Mouse (Mus musculus): ENCODE measurements around the gene Ppm1h. TPM values are rescaled to one million over a fixed set of nuclear protein-coding genes. Genes with fewer than 3 reads are reported as not detected.
"Not testable (repeated sequence)": the region's sequence is repeated elsewhere in the genome, so short reads cannot be mapped to it uniquely, and the experiment has no call there.

Gene Ppm1h
- polyA plus RNA-seq, 1 experiment from 2014 or later, result 5.9 TPM

- H3K4me3 ChIP-seq (ENCODE audit: low read depth, low read length), result no peak overlapping the region
- no peak overlapping the region for H3K27ac ChIP-seq (ENCODE audit: low read depth, low read length)
- DNase-seq (ENCODE audit: low spot score, missing footprints), result no peak
- no peak overlapping the region for H3K4me2 ChIP-seq
- H3K27me3 ChIP-seq (ENCODE audit: control insufficient read depth, insufficient read depth, low read length), result no peaks in the 10 kb centered on the region
- ATAC-seq (ENCODE audit: low FRiP score), result no peak
- no peaks in the 10 kb centered on the region for H3K4me1 ChIP-seq (ENCODE audit: control insufficient read depth, insufficient read depth, low read length)
- no peaks in the 10 kb centered on the region for H3K9me3 ChIP-seq (ENCODE audit: control insufficient read depth, low read length)
- H3K36me3 ChIP-seq (ENCODE audit: control insufficient read depth, insufficient read depth, low read length), result no peaks in the 10 kb centered on the region
- no peak overlapping the region for H3K9ac ChIP-seq (ENCODE audit: low read length)
- 94% methylated on average over 5 of the region's 5 CpGs for WGBS
These were observed 240.2 kb downstream of the Ppm1h start for GRCm38 (mm10) chr10:122918754-122919153.

GRCm38 (mm10) chr10:122919416-122919815, 240.9 kb downstream of the Ppm1h start:
- Histone ChIP-seq H3K4me3 (ENCODE audit: low read depth, low read length) (no peak overlapping the region), H3K4me2 (no peak overlapping the region), H3K27ac (ENCODE audit: low read depth, low read length) (no peak overlapping the region), H3K27me3 (ENCODE audit: control insufficient read depth, insufficient read depth, low read length) (no peaks in the 10 kb centered on the region), H3K9me3 (ENCODE audit: control insufficient read depth, low read length) (no peaks in the 10 kb centered on the region), H3K4me1 (ENCODE audit: control insufficient read depth, insufficient read depth, low read length) (no peaks in the 10 kb centered on the region), H3K9ac (ENCODE audit: low read length) (no peak overlapping the region), H3K36me3 (ENCODE audit: control insufficient read depth, insufficient read depth, low read length) (no peaks in the 10 kb centered on the region)
- 91% methylated on average over 2 of the region's 2 CpGs for WGBS
- DNase-seq (ENCODE audit: low spot score, missing footprints) (no peak), ATAC-seq (ENCODE audit: low FRiP score) (no peak)

GRCm38 (mm10) chr10:122920218-122920795, 241.7 kb downstream of the Ppm1h start:
- Histone ChIP-seq H3K27ac (ENCODE audit: low read depth, low read length) (no peak overlapping the region), H3K9me3 (ENCODE audit: control insufficient read depth, low read length) (no peaks in the 10 kb centered on the region), H3K4me3 (ENCODE audit: low read depth, low read length) (no peak overlapping the region), H3K4me2 (no peak overlapping the region), H3K9ac (ENCODE audit: low read length) (no peak overlapping the region), H3K36me3 (ENCODE audit: control insufficient read depth, insufficient read depth, low read length) (no peaks in the 10 kb centered on the region), H3K4me1 (ENCODE audit: control insufficient read depth, insufficient read depth, low read length) (no peaks in the 10 kb centered on the region), H3K27me3 (ENCODE audit: control insufficient read depth, insufficient read depth, low read length) (no peaks in the 10 kb centered on the region)
- ATAC-seq (ENCODE audit: low FRiP score), result no peak
- DNase-seq (ENCODE audit: low spot score, missing footprints), result no peak
- WGBS, result 94% methylated on average over 11 of the region's 11 CpGs

- WGBS, result 41% methylated on average over 7 of the region's 7 CpGs
- H3K9me3 ChIP-seq (ENCODE audit: control insufficient read depth, low read length), result no peaks in the 10 kb centered on the region
- DNase-seq (ENCODE audit: low spot score, missing footprints) (no peak), ATAC-seq (ENCODE audit: low FRiP score) (peak; percentile 59)
- H3K4me2 ChIP-seq, result no peak overlapping the region
- H3K27ac ChIP-seq (ENCODE audit: low read depth, low read length), result no peak overlapping the region
- no peaks in the 10 kb centered on the region for H3K4me1 ChIP-seq (ENCODE audit: control insufficient read depth, insufficient read depth, low read length)
- no peaks in the 10 kb centered on the region for H3K36me3 ChIP-seq (ENCODE audit: control insufficient read depth, insufficient read depth, low read length)
- H3K4me3 ChIP-seq (ENCODE audit: low read depth, low read length), result no peak overlapping the region
- H3K9ac ChIP-seq (ENCODE audit: low read length), result no peak overlapping the region
- no peaks in the 10 kb centered on the region for H3K27me3 ChIP-seq (ENCODE audit: control insufficient read depth, insufficient read depth, low read length)
These were observed 243.7 kb downstream of the Ppm1h start for GRCm38 (mm10) chr10:122922226-122922625.

- WGBS, result 85% methylated on average over 5 of the region's 5 CpGs
- DNase-seq (ENCODE audit: low spot score, missing footprints); H3K36me3 ChIP-seq (ENCODE audit: control insufficient read depth, insufficient read depth, low read length); H3K27ac ChIP-seq (ENCODE audit: low read depth, low read length); ATAC-seq (ENCODE audit: low FRiP score); H3K9me3 ChIP-seq (ENCODE audit: control insufficient read depth, low read length); H3K4me2 ChIP-seq; H3K4me1 ChIP-seq (ENCODE audit: control insufficient read depth, insufficient read depth, low read length); H3K4me3 ChIP-seq (ENCODE audit: low read depth, low read length); H3K9ac ChIP-seq (ENCODE audit: low read length); H3K27me3 ChIP-seq (ENCODE audit: control insufficient read depth, insufficient read depth, low read length): not testable (repeated sequence)
These were observed 246.0 kb downstream of the Ppm1h start for GRCm38 (mm10) chr10:122924571-122924970.

GRCm38 (mm10) chr10:122926275-122926674, 247.7 kb downstream of the Ppm1h start:
- Histone ChIP-seq H3K4me3 (ENCODE audit: low read depth, low read length) (no peak overlapping the region), H3K9me3 (ENCODE audit: control insufficient read depth, low read length) (no peaks in the 10 kb centered on the region), H3K9ac (ENCODE audit: low read length) (no peak overlapping the region), H3K27ac (ENCODE audit: low read depth, low read length) (no peak overlapping the region), H3K4me2 (no peak overlapping the region), H3K4me1 (ENCODE audit: control insufficient read depth, insufficient read depth, low read length) (peaks cover 21% of the 10 kb centered on the region), H3K36me3 (ENCODE audit: control insufficient read depth, insufficient read depth, low read length) (no peaks in the 10 kb centered on the region), H3K27me3 (ENCODE audit: control insufficient read depth, insufficient read depth, low read length) (no peaks in the 10 kb centered on the region)
- no peak for ATAC-seq (ENCODE audit: low FRiP score)
- DNase-seq (ENCODE audit: low spot score, missing footprints), result no peak
- WGBS, result 89% methylated on average over 4 of the region's 4 CpGs

- H3K27ac ChIP-seq (ENCODE audit: low read depth, low read length), result peak overlapping the region; percentile 85
- no peak for ATAC-seq (ENCODE audit: low FRiP score)
These were observed 252.0 kb downstream of the Ppm1h start for GRCm38 (mm10) chr10:122930520-122930919.

GRCm38 (mm10) chr10:122931193-122931832, 252.8 kb downstream of the Ppm1h start:
- H3K27me3 ChIP-seq (ENCODE audit: control insufficient read depth, insufficient read depth, low read length), result no peaks in the 10 kb centered on the region
- peak overlapping the region; percentile 85 for H3K27ac ChIP-seq (ENCODE audit: low read depth, low read length)
- H3K4me3 ChIP-seq (ENCODE audit: low read depth, low read length), result no peak overlapping the region
- H3K36me3 ChIP-seq (ENCODE audit: control insufficient read depth, insufficient read depth, low read length), result no peaks in the 10 kb centered on the region
- H3K9ac ChIP-seq (ENCODE audit: low read length), result peak overlapping the region; percentile 24
- no peaks in the 10 kb centered on the region for H3K9me3 ChIP-seq (ENCODE audit: control insufficient read depth, low read length)
- no peak overlapping the region for H3K4me2 ChIP-seq
- ATAC-seq (ENCODE audit: low FRiP score), result peak; percentile 70
- peaks cover 38% of the 10 kb centered on the region for H3K4me1 ChIP-seq (ENCODE audit: control insufficient read depth, insufficient read depth, low read length)
- 8% methylated on average over 13 of the region's 13 CpGs for WGBS
- peak; percentile 96 for DNase-seq (ENCODE audit: low spot score, missing footprints)

More at GRCm38 (mm10) chr10:122930520-122930919, 252.0 kb downstream of the Ppm1h start:
- no peak for DNase-seq (ENCODE audit: low spot score, missing footprints)
- WGBS, result 86% methylated on average over 4 of the region's 4 CpGs
- Histone ChIP-seq H3K27me3 (ENCODE audit: control insufficient read depth, insufficient read depth, low read length) (no peaks in the 10 kb centered on the region), H3K4me1 (ENCODE audit: control insufficient read depth, insufficient read depth, low read length) (peaks cover 38% of the 10 kb centered on the region), H3K36me3 (ENCODE audit: control insufficient read depth, insufficient read depth, low read length) (no peaks in the 10 kb centered on the region), H3K9ac (ENCODE audit: low read length) (peak overlapping the region; percentile 16; the same call in 1 of the 2 replicates), H3K4me2 (no peak overlapping the region), H3K9me3 (ENCODE audit: control insufficient read depth, low read length) (no peaks in the 10 kb centered on the region), H3K4me3 (ENCODE audit: low read depth, low read length) (no peak overlapping the region)

- Histone ChIP-seq H3K27me3 (ENCODE audit: control insufficient read depth, insufficient read depth, low read length) (no peaks in the 10 kb centered on the region), H3K4me3 (ENCODE audit: low read depth, low read length) (no peak overlapping the region), H3K4me2 (no peak overlapping the region), H3K27ac (ENCODE audit: low read depth, low read length) (peak overlapping the region; percentile 85), H3K9ac (ENCODE audit: low read length) (peak overlapping the region; percentile 6; the same call in 1 of the 2 replicates), H3K4me1 (ENCODE audit: control insufficient read depth, insufficient read depth, low read length) (peaks cover 38% of the 10 kb centered on the region), H3K9me3 (ENCODE audit: control insufficient read depth, low read length) (no peaks in the 10 kb centered on the region), H3K36me3 (ENCODE audit: control insufficient read depth, insufficient read depth, low read length) (no peaks in the 10 kb centered on the region)
- WGBS, result 26% methylated on average over 10 of the region's 10 CpGs
- ATAC-seq (ENCODE audit: low FRiP score) (peak; percentile 91), DNase-seq (ENCODE audit: low spot score, missing footprints) (peak; percentile 93)
These were observed 253.4 kb downstream of the Ppm1h start for GRCm38 (mm10) chr10:122931851-122932550.

Measured in midbrain, embryonic 11.5 days (tissue).